Mouse (Mus musculus): ENCODE results near the gene Mutyh. TPM values are rescaled to one million over a fixed set of nuclear protein-coding genes. Genes with fewer than 3 reads are reported as not detected.

Mutyh gene
- polyA plus RNA-seq (2015; fragmentation: Nextera tagmentation; extraction: Ambion mirVana) = 5.6 and 7.5 TPM in 2 replicates

DNA sequence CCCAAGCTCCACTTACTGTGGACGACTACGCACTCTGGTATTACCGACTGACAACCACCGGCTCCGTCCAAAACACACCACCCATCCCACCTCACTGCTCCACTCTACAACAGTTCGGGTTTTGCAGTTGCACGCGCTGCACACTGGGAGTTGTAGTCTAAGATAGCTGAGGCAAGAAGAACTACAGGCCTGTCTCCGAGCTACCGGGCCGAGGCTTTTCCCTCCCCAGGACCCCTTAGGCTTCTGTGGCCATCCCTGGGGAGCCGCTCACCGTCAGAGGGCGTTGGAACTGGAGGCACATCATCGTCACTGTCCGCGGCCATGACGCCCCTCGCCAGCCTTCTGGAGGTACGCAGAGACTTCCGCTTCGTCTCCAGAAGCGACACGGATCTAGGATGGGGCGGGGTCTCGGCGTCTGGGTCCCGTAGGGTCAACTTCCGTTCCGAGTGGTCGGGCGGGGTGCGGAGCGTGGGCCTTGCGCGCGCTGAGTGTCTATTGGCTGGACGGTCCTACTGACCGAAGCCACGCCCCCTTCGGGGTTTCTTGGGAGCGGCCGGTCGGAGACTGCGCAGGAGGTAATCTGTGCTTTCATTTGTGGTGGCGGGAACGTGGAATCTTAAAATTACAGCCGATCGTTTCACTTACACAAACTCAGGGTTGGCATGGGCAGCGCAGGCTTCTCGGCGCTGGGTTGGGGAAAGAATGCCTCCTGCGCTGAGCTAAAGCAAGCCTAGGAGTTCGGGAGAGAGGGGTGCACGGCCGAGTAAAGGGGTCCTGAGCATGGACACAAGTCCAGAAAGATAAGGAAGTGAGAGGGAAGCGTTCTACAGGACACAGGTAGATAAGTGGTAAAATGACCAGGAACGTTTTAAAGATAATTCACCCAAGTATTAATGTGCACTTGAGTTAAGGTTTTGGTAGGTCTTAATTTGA is at the start of gene Mutyh, which contains the start of gene Toe1:
Gene Mutyh (plus strand): TSS at position 527 of the 933 bp plus-strand sequence.
Gene Toe1 (minus strand): TSS at position 444 of the 933 bp plus-strand sequence.
- Histone ChIP-seq H3K36me3 (peaks cover 35% of the 10 kb centered on the region), H3K9ac (replicated peaks) (peak within 1 kb of the TSS; percentile 76), H3K4me1 (peaks cover 17% of the 10 kb centered on the region), H3K4me3 (replicated peaks) (peak within 1 kb of the TSS; percentile 87), H3K9me3 (replicated peaks) (no peaks in the 10 kb centered on the region), H3K4me2 (peak within 1 kb of the TSS; percentile 76), H3K27ac (replicated peaks) (peak within 1 kb of the TSS; percentile 93), H3K27me3 (replicated peaks) (no peaks in the 10 kb centered on the region)
- WGBS = under 1% methylated on average over 58 of the region's 58 CpGs
- ATAC-seq (ENCODE audit: low FRiP score) = peak; percentile 99

DNA sequence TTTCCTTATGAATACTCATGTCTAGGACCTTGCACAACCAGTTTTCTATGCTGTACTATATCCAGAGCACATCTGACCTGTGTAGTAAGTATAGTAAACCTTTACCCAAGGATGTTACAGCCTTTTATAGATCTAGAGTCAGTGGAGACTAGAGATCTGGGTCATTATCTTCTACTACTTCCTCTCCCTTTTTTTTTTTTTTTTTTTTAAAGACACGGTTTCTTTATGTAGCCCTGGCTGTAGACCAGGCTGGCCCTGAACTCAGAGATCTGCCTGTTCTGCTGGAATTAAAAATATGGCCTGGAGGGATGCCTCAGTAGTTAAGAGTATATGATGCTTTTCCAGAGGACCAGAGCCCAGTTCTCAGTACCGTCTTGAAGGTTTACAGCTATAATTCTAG is 45.6 kb upstream of the Mutyh start:
- Histone ChIP-seq H3K36me3 (no peaks in the 10 kb centered on the region), H3K4me1 (no peaks in the 10 kb centered on the region), H3K9ac (replicated peaks) (no peak overlapping the region), H3K27me3 (replicated peaks) (no peaks in the 10 kb centered on the region), H3K9me3 (replicated peaks) (no peaks in the 10 kb centered on the region), H3K4me2 (no peak overlapping the region), H3K27ac (replicated peaks) (no peak overlapping the region), H3K4me3 (replicated peaks) (no peak overlapping the region)
- ATAC-seq (ENCODE audit: low FRiP score) = no peak
- WGBS = 92% methylated on average over 2 of the region's 2 CpGs

DNA sequence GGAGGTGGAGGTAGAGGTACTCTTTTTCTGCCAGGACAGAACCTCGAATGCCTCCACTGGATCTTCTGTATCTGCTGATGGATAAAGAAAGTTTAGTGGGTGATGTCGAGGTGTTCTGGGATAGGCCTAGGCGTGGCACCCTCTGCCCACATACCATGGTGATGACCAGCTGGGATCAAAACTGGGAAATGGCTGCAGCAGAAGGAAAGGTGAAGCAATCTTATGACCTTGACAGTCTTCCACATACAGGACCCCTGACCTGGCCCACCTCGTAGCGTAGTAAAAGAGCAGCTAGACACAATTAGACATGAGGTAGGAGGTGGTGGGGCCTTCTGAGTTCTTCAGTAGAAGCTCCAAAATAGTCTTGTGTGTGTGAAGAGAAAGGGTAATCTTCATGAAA is 43.5 kb upstream of the Mutyh start:
- no peak overlapping the region for H3K27ac ChIP-seq (replicated peaks)
- H3K36me3 ChIP-seq = no peaks in the 10 kb centered on the region
- H3K4me3 ChIP-seq (replicated peaks) = no peak overlapping the region
- WGBS = 96% methylated on average over 5 of the region's 5 CpGs
- H3K9ac ChIP-seq (replicated peaks) = no peak overlapping the region
- no peak overlapping the region for H3K4me2 ChIP-seq
- no peaks in the 10 kb centered on the region for H3K4me1 ChIP-seq
- ATAC-seq (ENCODE audit: low FRiP score) = no peak
- no peaks in the 10 kb centered on the region for H3K27me3 ChIP-seq (replicated peaks)
- no peaks in the 10 kb centered on the region for H3K9me3 ChIP-seq (replicated peaks)

DNA sequence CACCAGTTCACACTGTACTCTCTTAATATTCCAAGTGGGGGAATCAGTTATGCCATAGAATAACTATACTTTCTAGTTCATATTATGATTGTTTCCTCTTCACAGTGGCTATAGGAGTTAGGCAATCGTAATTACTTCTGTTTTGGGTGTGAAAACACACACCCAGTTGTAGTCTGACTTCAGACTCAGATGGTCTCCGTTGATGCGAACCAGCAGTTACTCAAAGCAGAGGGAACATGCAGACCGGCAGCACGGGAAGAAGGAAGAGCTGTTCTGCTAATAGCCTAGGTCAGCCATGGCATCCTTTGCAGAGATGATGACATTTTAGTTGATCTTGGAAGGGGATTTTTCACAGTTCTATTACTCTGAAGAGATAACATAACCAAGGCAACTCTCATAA is 39.0 kb upstream of the Mutyh start:
- no peaks in the 10 kb centered on the region for H3K9me3 ChIP-seq (replicated peaks)
- no peaks in the 10 kb centered on the region for H3K27me3 ChIP-seq (replicated peaks)
- H3K4me1 ChIP-seq = no peaks in the 10 kb centered on the region
- H3K36me3 ChIP-seq = no peaks in the 10 kb centered on the region
- 92% methylated on average over 5 of the region's 5 CpGs for WGBS
- no peak overlapping the region for H3K9ac ChIP-seq (replicated peaks)
- H3K4me3 ChIP-seq (replicated peaks) = no peak overlapping the region
- no peak overlapping the region for H3K4me2 ChIP-seq
- no peak for ATAC-seq (ENCODE audit: low FRiP score)
- no peak overlapping the region for H3K27ac ChIP-seq (replicated peaks)

DNA sequence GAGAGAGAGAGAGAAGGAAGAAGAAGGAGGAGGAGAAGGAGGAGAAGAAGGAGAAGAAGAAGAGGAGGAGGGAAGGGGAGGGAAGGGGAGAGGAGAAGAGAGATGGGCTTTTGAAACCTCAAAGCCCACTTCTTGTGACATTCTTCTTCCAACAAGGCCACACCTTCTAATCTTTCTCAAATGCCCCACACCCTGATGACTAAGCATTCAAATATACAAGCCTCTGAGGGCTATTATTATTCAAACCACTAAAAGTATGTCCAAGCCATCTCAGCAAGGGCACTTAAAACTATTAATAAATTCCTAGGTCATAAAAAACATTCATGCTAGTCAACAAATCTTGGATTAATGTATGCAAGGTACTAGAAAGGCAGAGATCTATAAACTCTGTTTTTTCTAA is 38.5 kb upstream of the Mutyh start:
- Histone ChIP-seq H3K27ac (replicated peaks) (no peak overlapping the region), H3K4me1 (no peaks in the 10 kb centered on the region), H3K4me3 (replicated peaks) (no peak overlapping the region), H3K36me3 (no peaks in the 10 kb centered on the region), H3K27me3 (replicated peaks) (no peaks in the 10 kb centered on the region), H3K4me2 (no peak overlapping the region), H3K9me3 (replicated peaks) (no peaks in the 10 kb centered on the region), H3K9ac (replicated peaks) (no peak overlapping the region)
- no peak for ATAC-seq (ENCODE audit: low FRiP score)

DNA sequence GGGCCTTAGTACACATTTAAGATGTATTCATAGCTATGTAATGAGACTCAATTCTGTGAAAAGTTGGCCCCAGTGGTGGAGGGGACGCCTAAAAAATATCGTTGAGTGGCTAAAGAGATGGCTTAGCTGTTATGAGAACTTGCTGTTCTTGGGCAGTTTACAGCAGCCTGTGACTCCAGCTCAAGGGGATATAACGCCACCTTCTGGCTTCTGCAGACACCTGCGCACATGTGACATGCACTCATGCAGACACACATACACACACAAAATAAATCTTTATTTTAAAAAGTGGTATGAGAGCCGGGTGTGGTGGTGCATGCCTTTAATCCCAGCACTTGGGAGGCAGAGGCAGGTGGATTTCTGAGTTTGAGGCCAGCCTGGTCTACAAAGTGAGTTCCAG is 31.1 kb upstream of the Mutyh start:
- Histone ChIP-seq H3K4me1 (no peaks in the 10 kb centered on the region), H3K27me3 (replicated peaks) (no peaks in the 10 kb centered on the region), H3K9ac (replicated peaks) (no peak overlapping the region), H3K36me3 (no peaks in the 10 kb centered on the region), H3K4me2 (no peak overlapping the region), H3K27ac (replicated peaks) (no peak overlapping the region), H3K9me3 (replicated peaks) (no peaks in the 10 kb centered on the region), H3K4me3 (replicated peaks) (no peak overlapping the region)
- 93% methylated on average over 5 of the region's 5 CpGs for WGBS
- no peak for ATAC-seq (ENCODE audit: low FRiP score)

GRCm38 (mm10) chr4:116777079-116777478 is 30.4 kb upstream of the Mutyh start:
- Histone ChIP-seq H3K27ac (replicated peaks) (no peak overlapping the region), H3K4me2 (no peak overlapping the region), H3K27me3 (replicated peaks) (no peaks in the 10 kb centered on the region), H3K36me3 (no peaks in the 10 kb centered on the region), H3K9me3 (replicated peaks) (no peaks in the 10 kb centered on the region), H3K4me3 (replicated peaks) (no peak overlapping the region), H3K9ac (replicated peaks) (no peak overlapping the region), H3K4me1 (no peaks in the 10 kb centered on the region)
- ATAC-seq (ENCODE audit: low FRiP score) = no peak
- 92% methylated on average over 3 of the region's 3 CpGs for WGBS

DNA sequence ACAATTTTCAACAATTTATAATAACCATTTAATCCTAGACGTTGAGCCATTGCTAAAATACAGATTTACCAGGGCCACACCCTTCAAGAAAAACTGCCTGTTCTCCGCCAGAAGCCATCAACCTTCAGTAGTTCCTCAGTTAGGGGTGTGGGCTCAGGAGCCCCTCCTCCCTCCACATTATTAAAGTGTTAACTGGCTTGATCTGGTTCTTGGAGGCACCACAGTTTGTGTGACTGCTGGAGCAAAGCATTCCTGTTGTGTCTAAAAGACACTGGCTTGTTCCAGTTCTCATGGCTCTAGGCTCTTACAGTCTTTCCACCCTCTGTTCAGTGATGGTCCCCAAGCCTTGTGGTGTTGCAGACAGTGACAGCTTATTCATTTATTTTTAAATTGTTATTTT is 27.0 kb upstream of the Mutyh start:
- no peak overlapping the region for H3K4me2 ChIP-seq
- 81% methylated on average over 2 of the region's 2 CpGs for WGBS
- H3K4me3 ChIP-seq (replicated peaks) = no peak overlapping the region
- H3K9me3 ChIP-seq (replicated peaks) = no peaks in the 10 kb centered on the region
- H3K27ac ChIP-seq (replicated peaks) = no peak overlapping the region
- no peak overlapping the region for H3K9ac ChIP-seq (replicated peaks)
- H3K27me3 ChIP-seq (replicated peaks) = no peaks in the 10 kb centered on the region
- ATAC-seq (ENCODE audit: low FRiP score) = no peak
- H3K4me1 ChIP-seq = no peaks in the 10 kb centered on the region
- H3K36me3 ChIP-seq = no peaks in the 10 kb centered on the region

DNA sequence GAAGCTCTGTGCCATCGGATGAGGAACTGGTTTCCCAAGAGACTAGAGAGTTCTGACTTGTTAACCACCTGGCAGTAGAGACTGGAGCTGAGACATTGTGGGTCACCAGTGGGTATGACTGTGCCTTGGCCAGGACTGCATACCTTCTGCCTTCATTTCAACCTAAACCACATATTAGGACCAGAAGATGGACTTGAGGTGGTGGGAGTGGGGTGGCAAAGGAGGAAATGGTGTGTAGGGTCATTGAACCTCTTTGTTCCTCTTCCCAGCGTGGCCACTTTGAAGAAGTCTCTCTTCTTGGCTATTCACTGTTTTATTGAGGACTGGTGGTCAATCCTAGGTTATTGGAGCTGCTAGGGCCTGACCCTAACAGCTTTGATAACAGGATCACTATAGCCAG is 26.2 kb upstream of the Mutyh start:
- no peak for ATAC-seq (ENCODE audit: low FRiP score)
- Histone ChIP-seq H3K4me3 (replicated peaks) (no peak overlapping the region), H3K36me3 (no peaks in the 10 kb centered on the region), H3K9me3 (replicated peaks) (no peaks in the 10 kb centered on the region), H3K27me3 (replicated peaks) (no peaks in the 10 kb centered on the region), H3K4me1 (no peaks in the 10 kb centered on the region), H3K27ac (replicated peaks) (no peak overlapping the region), H3K9ac (replicated peaks) (no peak overlapping the region), H3K4me2 (no peak overlapping the region)
- WGBS = 18% methylated on average over 2 of the region's 2 CpGs

GRCm38 (mm10) chr4:116782171-116782570 is 25.4 kb upstream of the Mutyh start:
- Histone ChIP-seq H3K9ac (replicated peaks) (no peak overlapping the region), H3K9me3 (replicated peaks) (no peaks in the 10 kb centered on the region), H3K36me3 (no peaks in the 10 kb centered on the region), H3K4me3 (replicated peaks) (no peak overlapping the region), H3K4me2 (no peak overlapping the region), H3K27me3 (replicated peaks) (no peaks in the 10 kb centered on the region), H3K27ac (replicated peaks) (no peak overlapping the region), H3K4me1 (no peaks in the 10 kb centered on the region)
- ATAC-seq (ENCODE audit: low FRiP score) = no peak
- 8% methylated on average over 8 of the region's 8 CpGs for WGBS

DNA sequence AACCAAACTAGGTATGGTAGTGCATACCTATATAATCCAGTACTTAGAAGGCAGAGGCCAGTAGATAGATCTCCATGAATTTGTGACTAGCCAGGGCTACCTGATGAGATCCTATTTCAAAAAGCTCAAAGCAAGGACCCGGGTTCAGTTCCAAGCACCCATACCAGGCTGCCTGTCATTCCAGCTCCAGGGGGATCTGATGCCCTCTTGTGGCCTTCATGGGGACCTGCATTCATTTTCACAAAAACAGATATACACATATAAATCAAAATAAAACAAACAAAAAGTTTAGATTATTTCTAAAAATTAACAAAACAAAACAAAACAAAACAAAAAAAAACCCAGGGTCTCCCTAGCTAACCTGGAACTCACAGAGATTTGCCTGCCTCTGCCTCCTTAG is 20.9 kb upstream of the Mutyh start:
- 96% methylated on average over 1 of the region's 1 CpGs for WGBS

GRCm38 (mm10) chr4:116787985-116788760 is 19.4 kb upstream of the Mutyh start:
- Histone ChIP-seq H3K9me3 (replicated peaks) (no peaks in the 10 kb centered on the region), H3K9ac (replicated peaks) (no peak overlapping the region), H3K4me2 (no peak overlapping the region), H3K4me1 (no peaks in the 10 kb centered on the region), H3K27me3 (replicated peaks) (no peaks in the 10 kb centered on the region), H3K36me3 (no peaks in the 10 kb centered on the region), H3K27ac (replicated peaks) (no peak overlapping the region), H3K4me3 (replicated peaks) (no peak overlapping the region)
- no peak for ATAC-seq (ENCODE audit: low FRiP score)
- 42% methylated on average over 7 of the region's 7 CpGs for WGBS

More for the DNA sequence above, 20.9 kb upstream of the Mutyh start:
- no peak for ATAC-seq (ENCODE audit: low FRiP score)
- Histone ChIP-seq H3K27ac (replicated peaks) (no peak overlapping the region), H3K9ac (replicated peaks) (no peak overlapping the region), H3K4me3 (replicated peaks) (no peak overlapping the region), H3K4me2 (no peak overlapping the region), H3K36me3 (no peaks in the 10 kb centered on the region), H3K27me3 (replicated peaks) (no peaks in the 10 kb centered on the region), H3K9me3 (replicated peaks) (no peaks in the 10 kb centered on the region), H3K4me1 (no peaks in the 10 kb centered on the region)
